Mouse (Mus musculus) heart, adult 2 months (tissue): ENCODE results near the gene Sf3b5.

Source experiments
- CTCF ChIP-seq: fragments of 200-600 bp; IDR thresholded peaks from 2 replicates; pipeline ENCODE4 v1.8.1; 2022; ENCODE audit warnings: antibody characterized with exemption, mild to moderate bottlenecking, moderate library complexity
- POLR2A ChIP-seq: fragments of 200-500 bp; IDR thresholded peaks from 2 replicates; pipeline ENCODE4 v1.6.1; 2011; ENCODE audit warnings: mild to moderate bottlenecking, low read depth, low read length, control low read depth; ENCODE audit not compliant: insufficient read depth

- TF ChIP-seq POLR2A: no peak
- no peak for TF ChIP-seq CTCF
These were observed 22.6 kb downstream of the Sf3b5 start for GRCm38 (mm10) chr10:13027702-13028101.
